Mouse (Mus musculus) mature B cell (primary cell): ENCODE measurements around the gene S1pr1.

ENCODE experiments used
- in situ Hi-C: fragments of 300-500 bp; cut with MboI; formaldehyde crosslinking; loops from 2 replicates; pipeline ENCODE4 v1.14.3; 2019

S1pr1 gene

DNA sequence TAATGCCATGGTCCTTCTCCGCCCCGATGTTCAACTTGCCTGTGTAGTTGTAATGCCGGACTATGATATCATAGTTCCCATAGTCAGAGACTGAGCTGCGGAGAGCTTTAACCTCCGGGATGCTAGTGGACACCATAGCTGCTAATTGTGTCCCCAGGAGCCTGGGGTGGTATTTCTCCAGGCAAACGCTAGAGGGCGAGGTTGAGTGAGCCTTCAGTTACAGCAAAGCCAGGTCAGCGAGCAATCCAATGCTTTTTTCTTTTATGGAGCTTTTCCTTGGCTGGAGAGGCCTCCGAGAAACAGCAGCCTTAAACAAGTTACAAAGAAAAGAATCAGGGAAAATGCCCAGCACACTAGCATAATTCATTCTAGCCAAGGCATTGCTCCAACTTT is 2.1 kb downstream of the S1pr1 start:
- in situ Hi-C loops = loop anchor here (5.0 to 10.0 kb wide), 2 partner anchors 41 to 82 kb away; no protein-coding TSS in a partner anchor

DNA sequence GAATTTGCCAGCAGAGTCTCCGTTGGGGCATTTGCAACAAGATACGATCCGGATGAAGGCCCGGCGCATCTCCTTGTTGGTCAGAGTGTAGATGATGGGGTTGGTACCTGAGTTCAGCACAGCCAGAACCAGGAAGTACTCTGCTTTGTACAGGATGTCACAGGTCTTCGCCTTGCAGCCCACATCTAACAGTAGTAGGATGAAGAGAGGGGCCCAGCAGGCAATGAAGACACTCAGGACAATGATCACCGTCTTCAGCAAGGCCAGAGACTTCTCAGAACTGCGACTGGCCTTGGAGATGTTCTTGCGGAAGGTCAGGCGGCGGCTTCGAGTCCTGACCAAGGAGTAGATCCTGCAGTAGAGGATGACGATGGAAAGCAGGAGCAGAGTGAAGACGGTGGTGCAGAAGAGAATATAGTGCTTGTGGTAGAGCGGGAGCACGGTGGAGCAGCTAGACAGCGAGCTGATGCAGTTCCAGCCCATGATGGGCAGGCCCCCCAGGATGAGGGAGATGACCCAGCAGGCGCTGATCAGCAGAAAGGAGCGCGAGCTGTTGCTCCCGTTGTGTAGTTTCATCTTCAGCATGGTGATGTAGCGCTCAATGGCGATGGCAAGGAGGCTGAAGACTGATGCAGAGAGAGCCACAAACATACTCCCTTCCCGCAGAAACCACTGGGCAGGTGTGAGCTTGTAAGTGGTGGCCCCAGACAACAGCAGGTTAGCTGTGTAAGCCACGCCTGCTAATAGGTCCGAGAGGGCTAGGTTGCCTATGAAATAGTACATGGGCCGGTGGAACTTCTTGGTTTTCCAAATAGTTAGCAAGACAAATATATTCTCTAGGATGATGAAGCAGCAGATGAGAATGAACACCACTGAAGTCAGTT is 2.7 kb downstream of the S1pr1 start:
- in situ Hi-C loops = loop anchor here (5.0 to 10.0 kb wide), 2 partner anchors 40 to 83 kb away; no protein-coding TSS in a partner anchor

DNA sequence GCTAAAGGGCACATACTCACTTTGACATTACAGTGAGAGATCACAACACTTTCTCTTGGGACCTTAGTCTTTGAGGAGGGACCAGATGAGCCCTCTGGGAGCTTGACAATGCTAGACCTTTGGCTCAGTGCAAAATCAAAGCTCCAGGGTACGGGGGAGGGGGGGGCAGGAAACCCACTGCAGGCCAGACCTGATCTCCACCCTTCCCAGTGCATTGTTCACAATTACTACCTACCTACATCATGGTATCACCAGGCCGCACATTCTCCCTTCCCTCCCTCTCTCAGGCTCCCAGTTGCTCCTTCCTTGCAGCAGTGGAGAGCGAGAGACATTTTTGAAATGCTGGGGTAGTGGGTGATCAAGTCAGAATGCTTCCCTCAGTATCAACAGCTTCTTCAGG is 3.5 kb downstream of the S1pr1 start:
- in situ Hi-C loops = loop anchor here (5.0 to 10.0 kb wide), 2 partner anchors 39 to 83 kb away; no protein-coding TSS in a partner anchor

DNA sequence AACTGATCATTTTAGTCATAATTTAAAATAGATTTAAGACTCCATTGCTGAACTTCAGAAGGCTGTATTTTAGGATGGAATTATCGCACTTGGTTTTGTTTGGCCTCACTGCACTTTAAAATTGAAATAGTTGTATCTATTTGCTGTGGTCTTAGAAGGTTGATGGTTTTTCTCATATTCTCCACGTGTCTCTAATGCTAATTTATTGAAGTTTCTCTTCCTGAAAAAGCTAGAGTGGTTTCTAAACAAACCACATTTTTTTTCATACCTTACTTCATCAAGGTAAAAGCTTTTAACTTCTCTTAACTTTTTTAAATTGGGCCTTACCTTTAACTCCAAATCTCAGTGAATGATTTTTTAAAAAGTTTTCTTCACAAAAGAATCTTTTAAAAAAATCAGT is 4.8 kb downstream of the S1pr1 start:
- in situ Hi-C loops = loop anchor here (5.0 to 10.0 kb wide), 2 partner anchors 38 to 85 kb away; no protein-coding TSS in a partner anchor

DNA sequence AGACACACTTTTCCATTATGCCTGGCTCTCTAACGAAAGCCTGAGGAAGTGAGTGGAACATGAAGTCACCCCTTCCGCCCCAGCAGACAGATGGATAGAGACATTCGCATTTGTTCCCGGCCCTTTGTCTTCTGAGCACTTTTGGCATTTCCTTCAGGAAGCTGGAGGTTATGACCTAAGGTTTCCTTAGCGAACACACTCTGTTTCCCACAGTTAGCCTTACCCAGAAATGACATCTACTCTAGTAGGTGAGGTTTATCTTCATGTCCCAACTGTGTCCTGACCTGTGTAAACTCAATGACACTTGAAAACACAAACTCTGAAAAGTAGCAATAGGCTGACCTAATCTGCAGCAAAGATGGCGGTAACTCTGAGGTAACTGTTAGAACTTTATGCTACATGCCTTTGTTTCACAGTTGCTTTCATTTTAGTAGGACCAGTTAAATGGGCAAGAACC is 5.7 kb downstream of the S1pr1 start:
- in situ Hi-C loops = no loop called here

DNA sequence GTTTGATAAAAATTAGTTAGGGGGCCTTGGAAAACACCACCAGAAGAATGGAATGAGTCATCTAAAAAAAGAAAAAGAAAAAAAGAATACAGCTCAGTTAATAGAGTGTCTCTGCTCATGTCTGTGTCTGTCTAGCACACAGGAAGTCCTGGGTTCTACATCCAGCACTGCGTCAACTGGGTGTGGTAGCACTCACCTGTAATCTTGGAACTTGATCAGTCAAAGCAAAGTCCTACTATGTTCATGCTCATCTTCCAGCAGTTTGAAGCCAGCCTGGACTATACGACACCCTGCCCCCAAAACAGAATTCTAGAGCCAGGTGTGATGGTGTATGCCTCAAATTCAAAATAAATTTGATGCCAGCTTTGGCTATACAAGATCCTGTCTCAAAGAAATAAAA is 8.1 kb downstream of the S1pr1 start:
- in situ Hi-C loops = no loop called here

DNA sequence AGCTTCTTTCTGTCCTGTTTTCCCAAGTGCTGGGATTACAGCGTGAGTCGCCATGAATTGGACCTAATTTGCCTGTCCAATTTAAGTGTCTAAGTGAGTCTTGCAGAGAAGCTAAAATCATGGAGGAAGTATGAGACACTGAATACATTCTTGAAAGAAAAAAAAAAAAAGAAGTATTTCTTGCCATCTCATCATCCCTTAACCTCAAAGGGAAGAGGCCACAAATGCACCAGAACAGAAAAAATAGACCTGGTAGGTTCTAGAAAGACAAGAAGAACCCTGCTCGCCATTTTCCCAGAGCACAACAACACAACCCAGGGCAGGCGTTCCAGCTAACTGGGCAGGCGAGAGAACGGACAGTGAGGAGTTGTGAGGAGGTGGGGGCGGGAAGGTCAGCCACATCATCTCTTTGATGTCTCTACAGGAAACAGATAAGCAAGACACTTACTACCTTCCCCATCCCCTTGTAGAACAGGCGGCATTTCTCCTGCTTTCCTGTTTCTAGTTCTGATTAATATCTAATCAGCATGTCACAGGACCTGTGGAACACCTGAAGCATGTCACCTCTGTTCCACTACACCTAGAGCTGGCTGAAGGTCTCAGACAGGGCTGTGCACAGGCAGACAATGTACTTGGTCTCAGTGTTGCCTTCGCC is 10.5 kb downstream of the S1pr1 start:
- in situ Hi-C loops = no loop called here

DNA sequence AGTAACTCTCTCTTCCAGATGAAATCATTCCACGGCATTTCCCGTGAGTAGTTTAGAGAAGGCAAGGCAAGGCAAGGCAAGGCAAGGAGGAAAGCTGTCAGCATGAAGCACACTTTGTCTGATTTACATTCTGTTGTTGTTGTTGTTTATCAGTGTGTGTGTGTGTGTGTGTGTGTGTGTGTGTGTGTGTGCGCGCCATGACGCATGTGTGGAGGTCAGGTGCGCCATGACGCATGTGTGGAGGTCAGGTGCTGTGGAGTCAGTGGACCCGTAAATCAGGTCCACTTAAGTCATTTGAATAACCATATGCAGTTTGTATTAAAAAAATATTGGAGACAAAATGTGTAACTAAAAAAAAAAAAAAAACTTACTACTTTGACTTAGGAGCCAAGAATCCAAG is 11.2 kb downstream of the S1pr1 start:
- in situ Hi-C loops = no loop called here

DNA sequence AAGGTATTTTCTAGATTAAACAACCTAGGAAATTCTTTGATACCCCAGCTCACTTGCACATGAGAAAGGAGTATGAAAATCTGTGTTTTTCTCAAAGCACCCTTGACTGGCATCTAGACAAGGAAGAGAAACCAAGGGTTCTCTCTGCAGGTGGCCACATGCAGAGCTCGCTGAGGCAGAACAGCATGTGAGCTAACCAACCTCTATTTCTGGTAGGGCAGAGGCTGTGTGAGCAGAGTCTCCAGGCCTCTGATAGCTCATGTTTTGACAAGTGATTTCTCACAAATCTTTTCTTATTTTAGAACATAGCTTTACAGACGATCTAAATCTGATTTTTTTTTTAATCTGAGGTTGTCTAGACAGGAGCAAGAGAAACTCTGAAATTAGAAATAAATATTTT is 12.8 kb downstream of the S1pr1 start:
- in situ Hi-C loops = no loop called here

DNA sequence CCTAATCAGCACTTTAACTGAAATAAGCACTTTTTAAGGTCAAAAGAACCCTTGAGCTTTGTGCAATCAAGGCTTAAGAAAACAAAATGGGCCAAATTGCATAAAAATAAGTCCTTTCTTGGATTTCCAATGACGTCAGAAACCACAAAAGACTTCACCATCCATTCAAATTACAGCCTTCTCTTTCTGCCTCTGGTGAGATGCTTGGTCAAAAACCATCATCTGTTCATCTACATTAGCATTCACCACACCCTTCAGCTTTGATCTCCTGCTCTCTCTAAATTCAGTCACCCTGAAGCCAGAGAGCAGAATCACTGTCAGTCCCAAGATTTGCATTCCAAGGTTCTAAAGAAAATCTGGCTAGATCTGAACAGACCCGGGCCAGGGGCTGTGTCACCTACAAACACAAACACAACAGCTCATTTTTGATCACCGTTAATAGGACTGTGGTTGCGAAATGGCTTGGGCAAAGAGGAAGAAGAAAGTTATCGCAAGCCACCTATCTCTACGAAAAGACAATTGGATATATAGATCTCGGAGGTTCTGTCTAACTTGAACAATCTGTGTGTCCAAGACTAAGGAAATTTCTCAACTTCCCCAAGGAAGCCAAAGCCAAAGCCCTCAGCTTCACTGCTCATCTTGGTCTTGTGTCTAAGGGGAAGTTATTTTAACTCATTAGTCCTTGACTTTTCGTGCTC is 19.5 kb downstream of the S1pr1 start:
- in situ Hi-C loops = no loop called here

DNA sequence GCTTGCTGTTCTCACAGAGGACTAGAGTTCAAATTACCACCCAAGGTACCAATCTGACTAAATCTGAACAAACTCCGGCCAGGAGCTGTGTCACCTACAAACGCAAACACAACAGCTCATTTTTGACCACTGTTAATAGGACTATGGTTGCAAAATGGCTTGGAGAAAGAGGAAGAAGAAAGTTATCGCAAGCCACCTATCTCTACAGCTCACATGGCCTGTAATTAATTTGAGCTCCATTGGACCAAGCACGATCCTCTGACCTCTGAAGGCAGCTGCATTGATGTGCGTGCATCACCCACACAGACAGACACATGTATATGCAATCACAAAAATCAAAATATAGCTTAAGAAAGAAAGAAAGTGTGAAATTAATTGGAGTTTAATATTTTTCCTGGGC is 20.7 kb downstream of the S1pr1 start:
- in situ Hi-C loops = no loop called here

DNA sequence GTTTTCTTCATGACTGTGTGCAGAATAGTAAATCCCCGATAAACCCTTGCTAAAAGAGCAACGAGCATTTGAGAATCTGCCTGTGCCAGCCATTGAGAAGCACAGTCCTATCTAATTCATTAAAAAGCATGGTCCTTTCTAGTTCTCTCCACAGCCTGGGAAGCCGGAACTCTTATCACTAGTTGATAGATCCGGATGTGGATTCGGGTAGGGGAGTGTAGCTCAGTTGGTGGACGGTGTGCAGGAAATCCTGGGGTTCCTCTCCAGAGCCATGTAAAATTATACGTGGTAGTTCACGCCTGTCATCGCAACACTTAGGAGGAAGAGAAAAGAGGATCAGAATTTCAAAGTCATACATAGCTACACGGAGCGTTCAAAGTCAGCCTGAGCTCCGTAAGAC is 21.5 kb downstream of the S1pr1 start:
- in situ Hi-C loops = no loop called here

DNA sequence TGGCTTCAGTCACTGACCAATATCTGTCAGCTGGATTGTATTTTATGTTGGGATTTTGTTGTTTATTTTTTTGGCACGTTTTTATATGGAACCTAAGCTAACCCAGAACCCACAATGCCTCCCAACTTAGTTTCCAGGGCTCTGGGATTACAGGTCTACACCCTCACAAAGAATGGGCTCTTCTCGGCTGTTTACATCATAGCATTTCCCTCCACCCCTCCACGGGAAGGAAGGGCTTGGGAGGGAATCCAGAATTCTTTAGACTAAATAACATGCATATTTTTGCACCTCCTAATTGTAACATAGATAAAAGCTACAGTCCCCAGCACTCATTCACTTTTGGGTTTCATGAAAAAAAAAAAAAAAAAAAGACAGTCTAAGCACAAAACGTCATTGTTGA is 22.0 kb downstream of the S1pr1 start:
- in situ Hi-C loops = no loop called here

DNA sequence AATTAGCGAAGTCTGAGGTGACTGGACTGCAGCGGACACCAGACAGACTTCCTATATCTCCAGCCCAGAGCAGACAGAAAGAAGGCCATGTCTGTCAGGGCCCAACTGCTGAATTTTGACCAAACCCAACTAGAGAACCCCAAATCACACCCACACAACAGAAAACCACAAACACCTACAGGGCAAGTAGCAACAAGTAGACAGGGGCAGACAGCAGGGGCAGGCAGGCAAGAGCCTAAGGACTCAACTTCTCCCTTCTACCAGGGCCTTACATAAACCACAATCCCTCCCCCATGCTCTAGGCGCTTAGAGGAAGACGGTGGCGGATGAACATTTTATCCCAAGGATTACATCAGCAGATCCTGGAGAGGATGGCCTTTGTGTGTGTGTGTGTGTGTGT is 22.5 kb downstream of the S1pr1 start:
- in situ Hi-C loops = no loop called here

DNA sequence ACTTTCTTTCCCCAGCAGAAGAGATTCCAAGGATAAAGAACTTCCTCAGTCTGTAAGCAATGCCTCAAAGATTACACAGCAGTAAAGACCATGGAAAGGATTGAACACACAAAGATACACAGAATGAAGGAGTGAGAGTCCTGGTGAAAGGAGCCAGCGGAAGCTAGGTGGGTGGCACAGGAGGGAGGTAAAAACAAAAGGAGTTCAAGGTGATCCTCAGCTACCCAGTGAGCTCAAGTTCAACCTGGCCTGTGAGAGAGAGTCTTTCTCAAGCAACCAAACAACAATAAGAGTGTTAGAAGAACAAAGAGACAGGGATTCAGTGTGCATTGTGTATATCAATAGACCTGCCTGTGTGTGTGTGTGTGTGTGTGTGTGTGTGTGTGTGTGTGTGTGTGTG is 25.0 kb downstream of the S1pr1 start:
- in situ Hi-C loops = no loop called here

DNA sequence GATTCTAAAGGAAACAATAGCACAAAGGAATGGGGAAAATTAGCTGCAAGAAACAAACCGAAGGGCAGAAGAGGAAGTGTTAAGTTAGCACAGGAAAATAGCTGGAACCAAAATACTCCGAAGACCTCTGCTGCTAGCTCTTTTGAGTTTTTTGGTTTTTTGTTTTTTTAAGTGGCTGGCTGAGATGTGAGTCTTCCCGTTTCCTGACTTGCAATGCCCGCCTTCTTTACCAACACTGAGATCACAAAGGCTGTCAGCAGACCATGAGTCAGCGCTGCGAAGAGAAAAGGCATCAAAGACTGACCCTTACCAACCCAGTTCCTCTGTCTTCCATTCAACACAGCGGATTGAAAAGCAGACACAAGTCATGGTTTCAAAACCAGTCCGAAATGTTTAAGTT is 25.5 kb downstream of the S1pr1 start:
- in situ Hi-C loops = no loop called here

DNA sequence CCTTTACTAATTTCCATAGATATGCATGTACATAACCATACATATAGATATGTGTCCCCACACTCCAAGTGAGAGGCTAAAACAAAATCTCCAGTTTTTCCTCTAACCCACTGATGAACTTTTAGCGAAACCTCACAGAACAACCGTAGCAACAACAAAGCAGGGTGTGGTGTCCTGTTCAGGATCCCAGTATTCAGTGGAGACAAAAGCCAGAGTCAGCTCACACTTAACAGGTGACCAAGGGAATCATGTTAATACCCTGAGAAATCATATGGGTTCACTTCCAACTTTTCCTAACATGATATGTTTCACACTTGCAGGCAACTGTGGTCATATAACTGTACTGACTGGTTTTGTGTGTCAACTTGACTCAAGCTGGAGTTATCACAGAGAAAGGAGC is 27.1 kb downstream of the S1pr1 start:
- in situ Hi-C loops = no loop called here

DNA sequence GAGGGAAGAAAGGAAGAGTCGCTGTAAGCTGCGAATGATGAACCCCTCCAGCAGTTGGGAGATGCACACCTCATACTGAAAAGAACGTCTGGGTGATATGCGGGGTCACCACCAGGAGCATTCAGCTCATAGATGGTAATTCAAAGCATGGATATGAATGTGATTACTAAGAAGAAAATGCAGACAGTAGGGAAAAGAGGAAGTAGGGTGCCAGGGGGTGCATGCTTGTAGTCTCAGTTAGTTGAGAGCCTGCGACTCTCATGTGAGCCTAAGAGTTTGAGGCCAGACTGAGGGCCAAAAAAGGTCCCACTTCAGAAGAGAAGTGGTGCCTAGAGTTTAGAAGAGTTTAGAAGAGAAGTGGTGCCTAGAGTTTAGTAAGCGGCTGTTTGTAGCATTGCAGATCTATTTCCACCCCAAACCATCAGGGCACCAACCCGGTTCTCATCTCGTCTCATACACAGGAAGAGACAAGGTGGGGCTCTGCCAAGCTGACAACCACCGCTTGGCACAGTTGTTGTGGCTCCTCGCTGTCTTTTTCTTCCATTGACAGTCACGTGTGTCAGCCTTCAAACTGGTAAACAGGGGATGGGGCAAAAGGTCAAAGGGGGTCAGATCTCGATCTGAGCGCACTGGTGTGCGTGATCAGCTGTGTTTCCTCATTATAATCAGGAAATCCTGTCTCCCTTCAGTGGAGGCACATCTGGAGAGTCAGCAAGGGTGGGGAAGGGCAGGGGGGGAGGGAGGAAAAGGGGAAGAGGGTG is 32.4 kb downstream of the S1pr1 start:
- in situ Hi-C loops = no loop called here

DNA sequence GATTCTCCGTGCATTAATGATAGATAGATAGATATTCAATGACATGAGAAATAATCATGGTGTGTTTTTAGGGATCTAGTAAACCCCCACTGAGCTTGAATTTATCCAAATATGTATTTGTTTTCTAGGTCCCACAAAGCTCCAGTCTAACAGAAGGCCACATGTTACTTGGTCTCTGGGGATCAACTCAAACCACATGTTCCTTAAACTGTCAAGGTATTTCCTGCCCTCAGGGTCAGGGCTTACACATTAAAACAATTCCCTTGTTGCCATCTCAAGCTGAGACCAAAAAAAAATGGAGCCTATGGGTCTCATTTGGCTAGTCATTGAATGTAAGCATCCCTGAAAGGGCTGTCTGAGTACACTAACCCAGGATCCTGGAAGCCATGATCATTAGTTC is 33.7 kb downstream of the S1pr1 start:
- in situ Hi-C loops = no loop called here

DNA sequence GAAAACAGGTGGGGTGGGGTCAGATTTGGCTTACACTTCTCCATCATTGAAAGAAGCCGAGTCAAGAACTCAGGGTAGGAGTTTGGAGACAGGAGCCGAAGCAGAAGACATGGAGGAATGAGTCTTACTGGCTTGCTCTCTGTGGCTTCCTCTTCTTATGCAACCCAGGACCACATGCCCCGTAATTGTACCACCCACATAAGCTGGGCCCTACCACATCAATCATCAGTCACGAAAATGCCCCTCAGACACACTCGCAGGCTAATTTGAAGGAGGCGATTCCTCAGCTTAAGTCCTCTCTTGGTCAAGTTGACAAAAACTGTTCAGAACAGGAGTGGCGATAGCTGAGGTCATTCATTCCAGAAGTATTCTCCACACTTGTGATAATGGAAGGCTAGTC is 35.9 kb downstream of the S1pr1 start:
- in situ Hi-C loops = no loop called here
